Mouse (Mus musculus): ENCODE data around the gene Usp36.
A peak's percentile ranks its signal among the peaks of the same experiment; 100 is the strongest.

Usp36 gene

GRCm38 (mm10) chr11:118248150-118249011 lies 41.7 kb downstream of the Usp36 start, which contains the start of gene Cyth1:
Cyth1 (minus strand) TSS chr11:118248592.
- DNase-seq (ENCODE audit: low spot score): peak; percentile 100

GRCm38 (mm10) chr11:118247359-118248095 lies 42.5 kb downstream of the Usp36 start:
- DNase-seq (ENCODE audit: low spot score): peak; percentile 53

DNA sequence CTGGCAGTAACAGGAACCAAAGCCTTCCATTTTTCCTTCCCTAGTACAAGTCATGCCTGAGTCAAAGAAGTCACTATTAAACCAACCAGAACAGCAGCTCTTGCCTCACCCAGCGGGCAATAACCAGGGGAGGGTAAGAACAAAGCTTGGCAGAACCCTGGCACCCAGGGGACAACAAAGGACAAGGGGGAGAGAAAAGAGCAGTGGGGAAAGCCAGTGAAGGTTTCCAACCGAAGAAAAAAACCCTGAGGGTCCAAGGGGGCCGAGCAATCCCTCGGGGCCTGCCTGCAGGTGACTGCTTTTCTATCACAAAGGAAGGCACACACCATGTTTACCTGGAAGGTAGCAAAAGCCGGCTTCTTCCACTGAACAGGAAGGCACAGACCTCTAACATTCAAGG lies 43.3 kb downstream of the Usp36 start:
- DNase-seq (ENCODE audit: low spot score): no peak

DNA sequence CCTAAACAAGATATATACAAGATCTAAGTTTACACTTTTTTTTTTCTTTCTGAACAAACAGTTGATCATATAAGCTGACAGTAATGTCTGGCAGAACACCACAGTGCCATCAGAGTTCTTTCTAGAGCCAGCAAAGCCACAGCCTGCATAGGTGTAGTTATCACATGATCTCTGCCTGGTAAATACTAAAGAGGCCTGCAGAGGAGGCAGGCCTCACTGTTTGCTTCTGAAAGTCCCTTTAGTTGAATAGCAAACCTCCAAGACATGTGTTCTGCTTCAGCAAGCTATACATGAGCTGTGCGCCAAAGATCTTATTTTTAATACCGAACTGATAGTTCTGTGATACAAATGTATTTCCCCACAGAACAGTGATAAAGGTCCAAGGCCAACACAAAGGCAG lies 44.9 kb downstream of the Usp36 start:
- DNase-seq (ENCODE audit: low spot score): no peak

DNA sequence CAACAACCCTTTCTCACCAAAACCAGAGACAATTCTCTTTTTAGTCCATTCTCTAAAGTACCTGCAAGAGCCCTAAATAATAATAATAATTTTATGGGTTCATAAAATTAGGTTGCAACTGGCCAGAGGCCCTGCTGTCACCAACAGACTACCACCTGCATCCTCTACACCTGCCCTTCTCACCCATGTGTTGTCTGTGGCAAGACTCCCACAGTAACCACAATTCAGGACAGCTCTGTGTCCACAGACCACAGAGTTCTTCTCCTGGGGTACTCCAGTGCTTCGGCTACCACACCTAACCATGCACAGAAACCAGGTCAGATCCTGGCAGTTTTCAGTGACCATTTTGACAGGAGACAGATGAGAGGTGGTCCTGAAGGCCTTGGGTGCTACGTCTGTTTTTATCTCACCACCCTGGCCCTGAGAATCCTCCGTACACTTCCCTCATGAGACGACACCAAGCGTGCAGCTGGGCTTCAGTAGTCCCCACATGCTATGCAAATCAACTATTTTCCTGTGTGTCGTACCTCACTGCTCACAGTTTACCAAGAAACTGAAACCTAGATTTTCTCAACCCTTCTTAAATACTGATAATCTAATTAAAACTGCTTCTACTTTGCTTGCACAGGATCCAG lies 46.3 kb downstream of the Usp36 start:
- DNase-seq (ENCODE audit: low spot score): no peak

DNA sequence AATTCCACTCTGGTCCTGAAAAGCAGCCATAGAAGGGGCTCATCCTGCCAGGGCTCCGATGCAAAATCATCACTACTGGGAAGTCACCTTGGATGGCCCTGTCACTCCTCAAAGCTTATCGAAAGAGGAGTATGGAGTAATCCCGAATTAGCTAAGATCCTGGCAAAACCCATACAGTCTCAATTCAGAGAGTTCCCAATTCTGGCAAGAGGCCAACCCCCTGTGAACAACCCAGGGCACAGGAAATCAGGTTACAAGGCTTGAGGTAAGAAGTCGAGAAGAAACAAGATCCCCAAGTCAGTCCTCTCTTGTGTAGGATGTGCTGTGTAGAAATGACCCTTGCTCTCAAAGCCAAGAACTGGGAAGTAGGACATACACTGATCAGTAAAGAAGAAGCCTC lies 47.5 kb downstream of the Usp36 start:
- no peak for DNase-seq (ENCODE audit: low spot score)

DNA sequence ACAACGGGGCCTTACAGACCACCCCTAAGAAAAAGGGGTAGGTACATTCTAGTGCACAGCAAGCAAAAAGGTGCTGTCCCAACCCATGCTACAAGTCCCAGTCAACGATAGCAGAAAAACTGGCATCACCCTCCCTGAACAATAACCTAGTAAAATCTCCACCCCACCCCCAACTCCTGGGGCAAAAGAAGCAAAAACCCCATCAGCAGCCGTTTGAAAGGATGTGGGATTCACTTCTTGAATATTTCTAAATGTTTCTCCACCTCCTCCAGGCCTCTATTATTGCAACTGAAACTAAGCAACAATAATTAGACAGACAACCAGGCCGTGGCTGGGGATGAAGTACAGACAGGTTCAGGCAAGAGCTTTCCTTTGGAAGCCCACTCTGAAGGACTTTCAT lies 49.7 kb downstream of the Usp36 start:
- no peak for DNase-seq (ENCODE audit: low spot score)

- DNase-seq (ENCODE audit: low spot score): peak; percentile 16
Observed at GRCm38 (mm10) chr11:118239281-118240198, 50.5 kb downstream of the Usp36 start.

- peak; percentile 44 for DNase-seq (ENCODE audit: low spot score)
Observed at GRCm38 (mm10) chr11:118236520-118237190, 53.4 kb downstream of the Usp36 start.

GRCm38 (mm10) chr11:118234929-118235328 lies 55.1 kb downstream of the Usp36 start:
- DNase-seq (ENCODE audit: low spot score): no peak

GRCm38 (mm10) chr11:118234500-118234899 lies 55.5 kb downstream of the Usp36 start:
- DNase-seq (ENCODE audit: low spot score): no peak

DNA sequence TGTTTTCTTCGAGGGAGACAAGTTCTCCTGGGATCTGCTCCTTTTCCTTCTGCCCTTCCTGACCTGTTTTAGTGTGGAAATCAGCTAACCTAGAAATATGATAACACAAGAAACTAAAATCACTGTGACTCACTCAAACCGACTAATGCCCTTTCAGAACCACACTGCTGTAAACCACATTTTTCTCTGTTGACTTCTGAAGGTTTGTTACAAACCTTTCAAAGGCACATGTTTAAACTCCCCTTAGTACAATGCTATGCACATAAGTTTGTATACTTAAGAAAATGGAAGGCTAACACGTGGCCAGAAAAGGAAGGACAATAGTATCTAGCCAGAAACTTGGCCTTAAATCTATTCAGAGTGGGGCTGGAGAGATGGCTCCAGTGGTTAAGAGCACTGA lies 56.1 kb downstream of the Usp36 start:
- DNase-seq (ENCODE audit: low spot score): no peak

GRCm38 (mm10) chr11:118232314-118232831 lies 57.7 kb downstream of the Usp36 start:
- no peak for DNase-seq (ENCODE audit: low spot score)

DNA sequence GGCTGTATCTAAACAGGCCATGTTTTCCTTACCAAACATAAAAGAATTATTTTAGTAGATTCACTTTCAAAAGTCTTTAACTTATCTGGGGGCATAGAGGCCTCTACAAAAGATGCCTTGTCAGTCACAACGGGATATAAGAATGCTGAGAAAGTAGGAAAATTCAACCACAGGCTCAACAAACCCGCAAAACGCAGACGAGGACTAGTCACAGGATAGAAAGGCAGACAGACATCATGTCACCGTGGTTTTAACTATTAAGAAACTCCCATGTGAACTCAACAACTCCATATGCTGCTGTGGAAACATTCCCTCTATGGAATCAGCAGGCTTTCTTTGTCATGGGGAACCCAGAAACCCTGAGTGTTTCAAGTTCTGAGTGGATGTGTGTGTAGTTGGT lies 60.1 kb downstream of the Usp36 start:
- no peak for DNase-seq (ENCODE audit: low spot score)

GRCm38 (mm10) chr11:118227650-118228049 lies 62.4 kb downstream of the Usp36 start:
- DNase-seq (ENCODE audit: low spot score): no peak

DNA sequence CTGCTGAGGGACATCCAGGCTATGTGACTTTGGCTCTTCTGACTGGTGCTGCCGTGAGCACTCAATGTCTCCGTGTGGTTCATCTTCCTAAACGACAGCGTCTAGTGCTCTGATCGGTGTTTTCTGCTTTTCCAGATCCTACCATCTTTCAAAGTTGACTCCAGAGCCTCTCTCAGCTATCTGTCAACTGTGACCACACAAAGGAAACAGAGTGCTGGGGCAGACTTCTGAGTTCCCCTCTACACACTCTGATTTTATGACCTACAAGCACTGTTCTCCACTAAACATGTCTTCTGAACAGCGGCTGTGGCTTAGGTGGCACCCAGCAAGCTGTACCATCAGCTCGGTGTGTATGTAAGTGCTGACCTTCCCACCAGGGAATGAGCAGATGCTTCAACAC lies 63.2 kb downstream of the Usp36 start:
- DNase-seq (ENCODE audit: low spot score): no peak

- DNase-seq (ENCODE audit: low spot score): no peak
Observed at GRCm38 (mm10) chr11:118225862-118226261, 64.2 kb downstream of the Usp36 start.

GRCm38 (mm10) chr11:118225056-118225836 lies 64.8 kb downstream of the Usp36 start:
- no peak for DNase-seq (ENCODE audit: low spot score)

GRCm38 (mm10) chr11:118223416-118224067 lies 66.5 kb downstream of the Usp36 start:
- DNase-seq (ENCODE audit: low spot score): no peak
